11 mouse cellular contexts compared by ENCODE assay signal in genomic region chr10:43694508-43694907, GRCm38 (mm10).
DNase-seq lines count a peak whose midpoint lies in the region; ATAC-seq and TF ChIP-seq lines count a peak whose summit lies in the region.
"Had no signal": no experiment of that assay in that cellular context is flagged by ENCODE, and none has a peak within 500 bp of the region (broad histone marks: within the 10 kb centered on the region; RNA-seq: fewer than 3 reads in every experiment).

No protein-coding gene starts in this region.

- TF ChIP-seq CTCF in kidney, adult 2 months (conservative IDR thresholded peaks at IDR 0.05; ENCODE audit: insufficient read depth, insufficient read length, low read depth, low read length) = no peak
- TF ChIP-seq CTCF in liver, postnatal 0 days (IDR thresholded peaks at IDR 0.05; ENCODE audit: low read depth) = no peak
- no peak for TF ChIP-seq CTCF in lung, postnatal 0 days (IDR thresholded peaks at IDR 0.05)

- peak; percentile 76 for ATAC-seq in common myeloid progenitor, adult 5-6 weeks (replicated peaks; ENCODE audit: low read depth, poor library complexity, severe bottlenecking)
- peak; percentile 56 for ATAC-seq in granulocyte monocyte progenitor cell, adult 5-6 weeks (replicated peaks; ENCODE audit: poor library complexity, severe bottlenecking)
- ATAC-seq in liver, postnatal 0 days = no peak
- no peak for ATAC-seq in lung, postnatal 0 days
- ATAC-seq: inflammation-experienced regulatory T-cells, adult 6 months had no signal

- H3K9ac ChIP-seq in liver, postnatal 0 days (replicated peaks) = no peak overlapping the region
- no peak overlapping the region for H3K9ac ChIP-seq in lung, postnatal 0 days (replicated peaks; ENCODE audit: low read depth)

- no peak overlapping the region for H3K4me3 ChIP-seq in kidney, adult 2 months (ENCODE audit: insufficient read depth, low read depth, low read length)
- H3K4me3 ChIP-seq in liver, postnatal 0 days (ENCODE audit: low read depth, low read length) = no peak overlapping the region
- no peak overlapping the region for H3K4me3 ChIP-seq in lung, postnatal 0 days (ENCODE audit: low read depth, low read length)

- TF ChIP-seq POLR2A in kidney, adult 2 months (IDR thresholded peaks at IDR 0.05; ENCODE audit: low read depth, low read length) = no peak

- peaks cover 13% of the 10 kb centered on the region for H3K4me1 ChIP-seq in kidney, adult 2 months (ENCODE audit: control insufficient read depth, insufficient read depth, low read length)
- peaks cover 16% of the 10 kb centered on the region for H3K4me1 ChIP-seq in liver, postnatal 0 days (ENCODE audit: insufficient read depth)
- peaks cover 6% of the 10 kb centered on the region; the same call in 1 of the 2 replicates for H3K4me1 ChIP-seq in lung, postnatal 0 days (ENCODE audit: insufficient read depth, low read depth, low read length)

- H3K4me2 ChIP-seq in liver, postnatal 0 days (ENCODE audit: low read depth, low read length) = no peak overlapping the region
- H3K4me2 ChIP-seq in lung, postnatal 0 days (replicated peaks; ENCODE audit: low read depth, low read length) = no peak overlapping the region

- TF ChIP-seq EP300 in liver, postnatal 0 days (IDR thresholded peaks at IDR 0.05; ENCODE audit: low read depth) = no peak
- no peak for TF ChIP-seq EP300 in lung, postnatal 0 days (IDR thresholded peaks at IDR 0.05)

- WGBS in kidney, adult 2 months = 45% methylated on average over 6 of the region's 6 CpGs
- 40% methylated on average over 6 of the region's 6 CpGs for WGBS in liver, postnatal 0 days (ENCODE audit: insufficient replicate concordance)
- WGBS in lung, postnatal 0 days = 35% methylated on average over 6 of the region's 6 CpGs

- H3K36me3 ChIP-seq in kidney, adult 2 months (ENCODE audit: control insufficient read depth, insufficient read depth, low read length) = no peaks in the 10 kb centered on the region
- H3K36me3 ChIP-seq in liver, postnatal 0 days (replicated peaks; ENCODE audit: insufficient read depth, low read length) = no peaks in the 10 kb centered on the region
- no peaks in the 10 kb centered on the region for H3K36me3 ChIP-seq in lung, postnatal 0 days (ENCODE audit: insufficient read depth, low read length)

- no peaks in the 10 kb centered on the region for H3K9me3 ChIP-seq in liver, postnatal 0 days (ENCODE audit: low read length)
- H3K9me3 ChIP-seq in lung, postnatal 0 days (ENCODE audit: low read length) = no peaks in the 10 kb centered on the region

- peak overlapping the region; percentile 47; the same call in 1 of the 2 replicates for H3K27ac ChIP-seq in kidney, adult 2 months (ENCODE audit: insufficient read depth, low read depth, low read length)
- H3K27ac ChIP-seq in liver, postnatal 0 days (ENCODE audit: low read depth) = peak overlapping the region; percentile 56
- H3K27ac ChIP-seq in lung, postnatal 0 days (ENCODE audit: low read length) = no peak overlapping the region

- DNase-seq in kidney, adult 2 months = no peak
- no peak for DNase-seq in kidney, postnatal 36 days
- DNase-seq in liver, postnatal 0 days = no peak
- no peak for DNase-seq in adipocyte (ENCODE audit: low spot score)
- DNase-seq in lung, postnatal 0 days (ENCODE audit: low spot score) = no peak
- no peak for DNase-seq in frontal cortex, postnatal 14 days (ENCODE audit: low spot score in 2 of 2)
- DNase-seq: adrenal gland, postnatal 25 days; cerebellum, adult 9-11 months had no signal

- H3K27me3 ChIP-seq in kidney, adult 2 months (replicated peaks; ENCODE audit: control insufficient read depth, insufficient read depth, low read length) = no peaks in the 10 kb centered on the region
- no peaks in the 10 kb centered on the region for H3K27me3 ChIP-seq in liver, postnatal 0 days (ENCODE audit: insufficient read depth, low read length)
- no peaks in the 10 kb centered on the region for H3K27me3 ChIP-seq in lung, postnatal 0 days (replicated peaks; ENCODE audit: insufficient read depth, low read length)

Comparison
In these comparisons a context has a peak if more than half of its experiments do, and no peak if none do; other contexts are left out.
1. ATAC-seq: peak in common myeloid progenitor, adult 5-6 weeks (single experiment) and granulocyte monocyte progenitor cell, adult 5-6 weeks (single experiment); none in liver, postnatal 0 days (single experiment) and lung, postnatal 0 days (single experiment).